Mouse (Mus musculus): ENCODE measurements at regions not wholly inside any gene's neighbourhood (a gene's known extent, or its start where the extent isn't known, plus 50 kb on each side); places are given as distances from the start of the nearest gene placed in this dataset.
"Not testable (repeated sequence)": the region's sequence is repeated elsewhere in the genome, so short reads cannot be mapped to it uniquely, and the experiment has no call there.

GRCm38 (mm10) chr10:22556401-22556800 is 88.4 kb upstream of the Slc2a12 start:
- not testable (repeated sequence) for DNase-seq (ENCODE audit: low spot score in 2 of 2)

GRCm38 (mm10) chr10:22569250-22570010 is 75.4 kb upstream of the Slc2a12 start:
- not testable (repeated sequence) for DNase-seq (ENCODE audit: low spot score in 2 of 2)

- not testable (repeated sequence) for DNase-seq (ENCODE audit: low spot score in 2 of 2)
Measured at GRCm38 (mm10) chr10:22574048-22574447, 70.8 kb upstream of the Slc2a12 start.

GRCm38 (mm10) chr10:22579426-22579825 is 65.4 kb upstream of the Slc2a12 start:
- peak; percentile 61 to 74 for DNase-seq (ENCODE audit: low spot score in 2 of 2)

- DNase-seq (ENCODE audit: low spot score in 2 of 2): not testable (repeated sequence)
Measured at GRCm38 (mm10) chr10:22581300-22581699, 63.5 kb upstream of the Slc2a12 start.

- not testable (repeated sequence) for DNase-seq (ENCODE audit: low spot score in 2 of 2)
Measured at GRCm38 (mm10) chr10:22583306-22583705, 61.5 kb upstream of the Slc2a12 start.

GRCm38 (mm10) chr10:22588587-22588986 is 56.2 kb upstream of the Slc2a12 start:
- DNase-seq (ENCODE audit: low spot score in 2 of 2): not testable (repeated sequence)

- peak in 1 of 2 experiments; percentile 30 for DNase-seq (ENCODE audit: low spot score in 2 of 2)
Measured at GRCm38 (mm10) chr10:22591664-22592063, 53.1 kb upstream of the Slc2a12 start.

GRCm38 (mm10) chr10:22592189-22592603 is 52.6 kb upstream of the Slc2a12 start:
- DNase-seq (ENCODE audit: low spot score in 2 of 2): not testable (repeated sequence)

GRCm38 (mm10) chr10:22592752-22593151 is 52.1 kb upstream of the Slc2a12 start:
- DNase-seq (ENCODE audit: low spot score in 2 of 2): not testable (repeated sequence)

Data from right cerebral cortex, postnatal 10 days (tissue).